In the genomic region with DNA sequence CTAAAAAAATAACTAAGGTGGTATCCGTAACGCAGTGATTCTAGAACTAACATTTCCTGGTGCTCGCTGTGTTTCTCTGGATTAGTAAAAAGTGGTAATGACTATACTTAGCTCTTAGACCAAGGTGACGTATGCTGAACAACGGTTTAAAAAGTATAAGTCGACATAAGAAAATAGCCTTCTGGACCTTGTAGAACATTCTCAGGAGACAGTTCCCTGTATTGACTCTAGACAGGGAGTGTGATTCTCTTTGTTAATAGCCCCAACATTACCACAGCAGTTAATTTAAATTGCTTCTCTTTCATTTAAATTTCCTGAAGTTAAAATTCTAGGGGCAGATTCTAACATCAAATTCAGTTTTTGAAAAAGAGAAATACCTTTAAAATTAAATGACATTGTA, we compare ENCODE assay signal across 11 mouse cellular contexts.
"Had no signal": no experiment of that assay in that cellular context is flagged by ENCODE, and none has a peak within 500 bp of the region (broad histone marks: within the 10 kb centered on the region; RNA-seq: fewer than 3 reads in every experiment).

No protein-coding gene starts in this region.

- H3K4me1 ChIP-seq: heart, embryonic 10.5 days; heart, embryonic 12.5 days; hindbrain, embryonic 10.5 days; hindbrain, embryonic 12.5 days; intestine, embryonic 15.5 days; limb, embryonic 10.5 days; limb, embryonic 12.5 days had no signal

- H3K4me2 ChIP-seq: hindbrain, embryonic 12.5 days; hindbrain, embryonic 14.5 days; intestine, embryonic 15.5 days; limb, embryonic 12.5 days had no signal

- H3K27ac ChIP-seq: heart, embryonic 10.5 days; hindbrain, embryonic 10.5 days; hindbrain, embryonic 12.5 days; hindbrain, embryonic 14.5 days; intestine, embryonic 15.5 days; left cerebral cortex, adult 2 months; limb, embryonic 10.5 days; limb, embryonic 12.5 days had no signal

- DNase-seq: gastrocnemius, adult 2 months; gastrocnemius, postnatal 25 days had no signal

- H3K36me3 ChIP-seq: heart, embryonic 10.5 days; heart, embryonic 12.5 days; hindbrain, embryonic 10.5 days; hindbrain, embryonic 12.5 days; intestine, embryonic 15.5 days; limb, embryonic 10.5 days; limb, embryonic 12.5 days had no signal

- H3K27me3 ChIP-seq: heart, embryonic 12.5 days; hindbrain, embryonic 12.5 days; intestine, embryonic 15.5 days; limb, embryonic 12.5 days had no signal

- H3K4me3 ChIP-seq: heart, embryonic 10.5 days; heart, embryonic 12.5 days; hindbrain, embryonic 10.5 days; hindbrain, embryonic 12.5 days; intestine, embryonic 15.5 days; left cerebral cortex, adult 2 months; limb, embryonic 10.5 days; limb, embryonic 12.5 days had no signal

- H3K9me3 ChIP-seq: heart, embryonic 10.5 days; heart, embryonic 12.5 days; hindbrain, embryonic 10.5 days; hindbrain, embryonic 12.5 days; intestine, embryonic 15.5 days; limb, embryonic 10.5 days; limb, embryonic 12.5 days had no signal

- H3K9ac ChIP-seq: heart, embryonic 12.5 days; hindbrain, embryonic 12.5 days; hindbrain, embryonic 14.5 days; intestine, embryonic 15.5 days; limb, embryonic 12.5 days had no signal
